Mouse (Mus musculus) right cerebral cortex, adult 18-20 months (tissue): Measurements from ENCODE around the gene Cryl1.

ENCODE experiments used
- DNase-seq: peaks from one replicate; pipeline ENCODE4 v3.0.0; 2022; ENCODE audit warnings: mixed read lengths

Cryl1 gene

DNA sequence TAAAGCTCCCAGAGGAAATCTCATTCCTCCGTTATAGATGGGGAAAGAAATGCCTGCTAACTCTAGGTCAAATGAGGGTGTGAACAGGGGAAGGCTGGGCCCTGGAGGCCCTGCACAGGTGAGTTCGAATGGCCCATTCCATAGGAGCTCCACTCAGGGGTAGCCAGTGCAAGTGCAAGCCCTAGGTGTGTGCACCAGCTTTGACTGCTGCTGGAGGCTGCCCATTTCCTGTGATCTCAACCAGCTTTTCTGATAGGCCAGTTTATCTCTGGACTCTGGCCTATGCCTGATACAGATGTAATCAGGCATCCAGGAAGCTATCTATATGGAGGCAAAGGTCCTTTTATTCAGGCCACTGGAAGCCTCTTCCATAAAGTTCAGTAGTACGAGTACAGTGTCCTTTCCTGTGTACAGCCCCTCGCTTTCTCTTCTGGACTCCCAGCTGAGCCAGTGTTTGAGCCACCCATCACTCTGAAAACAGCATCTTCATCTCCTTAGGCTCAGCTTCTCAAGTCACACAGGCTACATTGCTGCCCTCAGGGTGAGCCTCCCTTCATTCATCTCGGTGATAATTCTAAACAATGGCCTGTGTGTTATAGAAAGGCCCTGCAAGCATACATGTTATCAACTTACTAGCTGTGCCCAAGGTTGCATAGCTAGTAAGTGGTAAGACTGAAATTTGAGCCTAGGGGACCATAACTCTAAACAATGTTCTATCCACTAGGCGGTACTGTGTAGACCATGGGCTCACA is 167.9 kb downstream of the Cryl1 start:
- no peak for DNase-seq
